Mouse (Mus musculus): Measurements from ENCODE around the gene Wipf3.

GRCm38 (mm10) chr6:54528666-54529065 is 99.3 kb downstream of the Wipf3 start:
- TF ChIP-seq POLR2A (IDR thresholded peaks at IDR 0.05; ENCODE audit: borderline replicate concordance, extremely low read depth, low read depth, low read length) = no peak
- TF ChIP-seq CTCF (IDR thresholded peaks at IDR 0.05; ENCODE audit: insufficient read depth, low read length) = no peak

Data from lung, adult 2 months (tissue).